Mouse (Mus musculus) heart, embryonic 12.5 days (tissue): ENCODE data around the gene Gck. TPM values are rescaled to one million over a fixed set of nuclear protein-coding genes. Genes with fewer than 3 reads are reported as not detected.

Experiments
- ATAC-seq: fragments of 200-750 bp; cut with Nextera tagmentation; 2 replicates; pipeline ENCODE4 v1.8.0; 2017; ENCODE audit warnings: moderate TSS enrichment, moderate library complexity; ENCODE audit not compliant: insufficient number of reproducible peaks, low FRiP score
- H3K27ac ChIP-seq: fragments of 300-500 bp; sonication (generic); 2 replicates; pipeline ENCODE4 v1.5.1; 2016; ENCODE audit warnings: mild to moderate bottlenecking, moderate library complexity; ENCODE audit not compliant: poor library complexity, severe bottlenecking
- H3K27me3 ChIP-seq: fragments of 300-500 bp; sonication (generic); replicated peaks from 2 replicates; pipeline ENCODE4 v1.6.1; 2016; ENCODE audit warnings: mild to moderate bottlenecking, moderate library complexity
- H3K36me3 ChIP-seq: fragments of 300-500 bp; sonication (generic); 2 replicates; pipeline ENCODE4 v1.6.1; 2016; ENCODE audit warnings: mild to moderate bottlenecking, moderate library complexity
- H3K4me1 ChIP-seq: fragments of 300-500 bp; sonication (generic); replicated peaks from 2 replicates; pipeline ENCODE4 v1.6.1; 2016; ENCODE audit warnings: mild to moderate bottlenecking
- H3K4me2 ChIP-seq: fragments of 300-500 bp; sonication (generic); 2 replicates; pipeline ENCODE4 v1.6.1; 2016; ENCODE audit warnings: mild to moderate bottlenecking, moderate library complexity
- H3K4me3 ChIP-seq: fragments of 300-500 bp; sonication (generic); 2 replicates; pipeline ENCODE4 v1.5.1; 2016; ENCODE audit warnings: mild to moderate bottlenecking
- H3K9ac ChIP-seq: fragments of 300-500 bp; sonication (generic); 2 replicates; pipeline ENCODE4 v1.6.1; 2016; ENCODE audit warnings: mild to moderate bottlenecking, moderate library complexity
- H3K9me3 ChIP-seq: fragments of 300-500 bp; sonication (generic); replicated peaks from 2 replicates; pipeline ENCODE4 v1.6.1; 2016; ENCODE audit warnings: mild to moderate bottlenecking, moderate library complexity
- WGBS: fragments of 180-500 bp; shearing (Covaris S2); methylation state at CpG from one replicate; pipeline ENCODE4 v1.1.7; 2016; 5-methylcytosine and 5-hydroxymethylcytosine counted together
- polyA plus RNA-seq: library from polyadenylated mRNA; unstranded; fragments of >200 nt; fragmentation: Nextera tagmentation; extraction: Ambion mirVana; gene quantifications from 2 replicates; pipeline ENCODE4 v1.2.1, GENCODE M21; 2016

Gck gene
- polyA plus RNA-seq, 1 experiment from 2014 or later: 2.2 TPM

DNA sequence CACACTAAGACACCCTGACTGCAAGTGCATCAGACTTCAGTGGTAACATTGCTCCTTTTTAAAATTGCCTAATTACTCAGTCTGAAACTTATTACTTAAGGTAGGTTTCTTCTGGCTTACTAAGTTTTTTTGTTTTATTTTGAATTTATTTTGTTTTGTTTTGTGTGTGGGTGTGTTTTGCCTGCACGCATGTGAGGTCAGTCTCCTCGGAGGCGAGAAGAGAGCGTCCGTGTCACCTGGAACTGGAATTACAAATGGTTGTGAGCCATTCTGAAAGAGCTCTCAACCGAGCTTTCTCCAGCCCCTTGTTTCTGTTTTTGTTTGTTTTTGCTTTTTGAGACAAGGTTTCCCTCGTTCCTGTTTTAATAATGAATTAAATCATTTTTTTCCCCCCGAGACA is 71.2 kb downstream of the Gck start:
- peak overlapping the region; percentile 82 for H3K27ac ChIP-seq
- 46% methylated on average over 8 of the region's 8 CpGs for WGBS
- no peaks in the 10 kb centered on the region for H3K27me3 ChIP-seq
- H3K4me3 ChIP-seq: peak overlapping the region; percentile 71
- H3K9ac ChIP-seq: peak overlapping the region; percentile 64
- ATAC-seq: no peak
- H3K9me3 ChIP-seq: no peaks in the 10 kb centered on the region
- H3K36me3 ChIP-seq: peaks cover 30% of the 10 kb centered on the region
- peak overlapping the region; percentile 73 for H3K4me2 ChIP-seq
- H3K4me1 ChIP-seq: peaks cover 18% of the 10 kb centered on the region

DNA sequence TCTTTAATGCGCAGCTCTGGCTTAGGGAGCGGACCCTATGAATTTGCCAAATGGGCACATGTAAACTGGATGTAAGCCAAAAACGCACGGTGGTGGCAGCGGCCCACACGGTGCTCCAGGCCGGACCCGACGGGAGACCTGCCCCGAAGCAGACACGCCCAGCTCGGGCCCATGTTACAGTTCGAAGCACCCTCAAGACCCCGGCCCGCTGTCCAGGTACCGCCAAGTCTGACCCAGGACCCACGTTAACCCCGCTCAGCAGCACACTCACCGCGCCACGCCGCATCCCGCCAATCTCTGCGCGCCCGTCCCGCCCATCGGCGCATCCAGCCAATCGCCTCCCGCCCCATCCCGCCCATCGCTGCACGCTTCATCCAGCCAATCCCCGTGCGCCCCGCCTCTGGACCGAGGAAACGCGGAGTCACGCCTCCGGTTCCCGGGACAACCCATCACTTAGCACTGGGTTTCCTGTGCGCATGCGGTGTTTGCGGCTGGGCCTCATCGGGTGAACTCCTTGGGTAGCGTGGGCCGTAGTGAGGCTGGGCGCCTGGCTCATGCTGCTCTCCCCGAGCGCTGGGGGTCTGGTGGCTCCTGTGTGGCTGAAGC is 71.9 kb downstream of the Gck start, which contains the start of gene Pold2:
TSS of gene Pold2 (minus strand) at position 372 of the 606 bp plus-strand sequence.
- peaks cover 37% of the 10 kb centered on the region for H3K36me3 ChIP-seq
- H3K27me3 ChIP-seq: no peaks in the 10 kb centered on the region
- no peaks in the 10 kb centered on the region for H3K9me3 ChIP-seq
- WGBS: under 1% methylated on average over 52 of the region's 52 CpGs
- H3K27ac ChIP-seq: peak within 1 kb of the TSS; percentile 82
- H3K4me1 ChIP-seq: peaks cover 18% of the 10 kb centered on the region
- H3K4me3 ChIP-seq: peak within 1 kb of the TSS; percentile 71
- ATAC-seq: peak; percentile 99
- peak within 1 kb of the TSS; percentile 79 for H3K9ac ChIP-seq
- peak within 1 kb of the TSS; percentile 73 for H3K4me2 ChIP-seq

DNA sequence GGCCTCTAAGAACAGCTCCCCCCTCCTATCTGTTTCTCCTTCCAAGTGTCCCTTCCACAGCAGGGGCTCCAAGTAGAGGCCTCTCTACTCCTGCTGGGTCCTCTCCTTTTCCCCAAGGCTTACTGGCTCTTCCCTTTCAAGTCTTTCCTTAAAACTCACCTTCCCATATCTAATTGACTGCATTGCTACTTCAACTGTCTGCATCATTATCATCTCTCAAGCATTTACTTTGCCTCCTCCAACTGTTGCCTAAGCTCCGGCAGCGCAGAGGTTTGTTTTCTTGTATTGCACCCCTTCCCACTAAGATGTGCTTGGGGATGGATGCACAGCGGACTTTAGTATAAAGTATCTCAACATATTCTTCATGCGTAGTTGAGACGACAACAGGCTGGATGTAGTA is 72.5 kb downstream of the Gck start:
- peaks cover 43% of the 10 kb centered on the region for H3K36me3 ChIP-seq
- peak overlapping the region; percentile 79 for H3K9ac ChIP-seq
- peaks cover 18% of the 10 kb centered on the region for H3K4me1 ChIP-seq
- H3K27me3 ChIP-seq: no peaks in the 10 kb centered on the region
- peak overlapping the region; percentile 73 for H3K4me2 ChIP-seq
- H3K9me3 ChIP-seq: no peaks in the 10 kb centered on the region
- 5% methylated on average over 5 of the region's 5 CpGs for WGBS
- H3K27ac ChIP-seq: no peak overlapping the region
- peak overlapping the region; percentile 71 for H3K4me3 ChIP-seq
- no peak for ATAC-seq

DNA sequence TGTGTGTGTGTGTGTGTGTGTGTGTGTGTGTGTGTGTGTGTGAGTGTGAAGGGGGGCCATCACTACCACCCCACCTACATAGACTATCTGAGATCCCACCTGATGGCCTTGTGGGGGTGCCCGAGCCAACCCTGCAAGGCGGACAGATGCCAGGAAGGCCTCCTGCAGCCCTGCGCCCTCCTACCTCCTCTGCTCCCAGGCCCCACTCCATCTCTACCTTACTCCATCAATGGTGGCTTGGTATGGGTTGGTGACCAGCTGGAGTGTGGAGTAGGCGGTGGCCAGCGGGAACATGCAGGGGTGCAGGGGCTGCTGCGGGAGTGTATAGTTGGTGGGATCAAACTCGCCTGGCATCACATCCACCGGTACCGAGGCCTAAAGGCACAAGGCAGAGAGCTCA is 76.7 kb downstream of the Gck start:
- H3K4me2 ChIP-seq: no peak overlapping the region
- H3K9me3 ChIP-seq: no peaks in the 10 kb centered on the region
- peaks cover 83% of the 10 kb centered on the region for H3K36me3 ChIP-seq
- peaks cover 12% of the 10 kb centered on the region for H3K4me1 ChIP-seq
- 95% methylated on average over 9 of the region's 9 CpGs for WGBS
- no peaks in the 10 kb centered on the region for H3K27me3 ChIP-seq
- H3K4me3 ChIP-seq: no peak overlapping the region
- no peak overlapping the region for H3K27ac ChIP-seq
- no peak for ATAC-seq
- no peak overlapping the region for H3K9ac ChIP-seq

DNA sequence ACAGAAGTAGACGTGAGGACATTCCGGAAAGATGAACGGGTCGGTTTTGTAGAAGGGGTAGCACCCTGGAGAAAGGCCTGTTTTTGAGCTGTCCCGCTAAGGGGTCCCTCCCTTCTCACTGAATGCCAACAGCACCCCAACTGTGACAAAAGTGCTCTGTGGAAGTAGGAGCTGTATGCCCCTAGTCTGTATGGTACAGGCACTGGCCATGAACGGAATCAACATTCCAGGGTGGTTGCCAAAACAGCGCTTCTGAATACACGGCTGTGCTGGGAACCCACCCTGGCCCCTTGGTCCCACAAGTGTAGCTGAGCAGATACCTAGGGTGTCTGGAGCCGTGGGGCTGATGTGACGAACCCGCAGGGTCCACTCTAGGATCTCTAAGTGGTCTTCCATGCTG is 77.2 kb downstream of the Gck start:
- no peak for ATAC-seq
- no peak overlapping the region for H3K4me2 ChIP-seq
- H3K27ac ChIP-seq: no peak overlapping the region
- 92% methylated on average over 11 of the region's 11 CpGs for whole genome bisulfite sequencing
- H3K27me3 ChIP-seq: no peaks in the 10 kb centered on the region
- no peak overlapping the region for H3K4me3 ChIP-seq
- peaks cover 88% of the 10 kb centered on the region for H3K36me3 ChIP-seq
- no peak overlapping the region for H3K9ac ChIP-seq
- H3K9me3 ChIP-seq: no peaks in the 10 kb centered on the region
- H3K4me1 ChIP-seq: peaks cover 12% of the 10 kb centered on the region

DNA sequence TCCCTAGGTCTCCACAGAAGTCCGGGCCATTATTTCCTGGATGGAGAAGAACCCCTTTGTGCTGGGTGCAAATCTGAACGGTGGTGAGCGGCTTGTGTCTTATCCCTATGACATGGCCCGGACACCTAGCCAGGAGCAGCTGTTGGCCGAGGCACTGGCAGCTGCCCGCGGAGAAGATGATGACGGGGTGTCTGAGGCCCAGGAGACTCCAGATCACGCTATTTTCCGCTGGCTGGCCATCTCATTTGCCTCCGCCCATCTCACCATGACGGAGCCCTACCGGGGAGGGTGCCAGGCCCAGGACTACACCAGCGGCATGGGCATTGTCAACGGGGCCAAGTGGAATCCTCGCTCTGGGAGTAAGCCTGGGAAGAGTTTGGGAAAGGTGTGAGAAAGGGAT is 79.8 kb downstream of the Gck start:
- peaks cover 82% of the 10 kb centered on the region for H3K36me3 ChIP-seq
- H3K4me1 ChIP-seq: no peaks in the 10 kb centered on the region
- no peaks in the 10 kb centered on the region for H3K27me3 ChIP-seq
- H3K4me2 ChIP-seq: no peak overlapping the region
- no peak overlapping the region for H3K4me3 ChIP-seq
- H3K9me3 ChIP-seq: no peaks in the 10 kb centered on the region
- H3K9ac ChIP-seq: no peak overlapping the region
- H3K27ac ChIP-seq: no peak overlapping the region
- no peak for ATAC-seq
- 85% methylated on average over 16 of the region's 16 CpGs for WGBS

DNA sequence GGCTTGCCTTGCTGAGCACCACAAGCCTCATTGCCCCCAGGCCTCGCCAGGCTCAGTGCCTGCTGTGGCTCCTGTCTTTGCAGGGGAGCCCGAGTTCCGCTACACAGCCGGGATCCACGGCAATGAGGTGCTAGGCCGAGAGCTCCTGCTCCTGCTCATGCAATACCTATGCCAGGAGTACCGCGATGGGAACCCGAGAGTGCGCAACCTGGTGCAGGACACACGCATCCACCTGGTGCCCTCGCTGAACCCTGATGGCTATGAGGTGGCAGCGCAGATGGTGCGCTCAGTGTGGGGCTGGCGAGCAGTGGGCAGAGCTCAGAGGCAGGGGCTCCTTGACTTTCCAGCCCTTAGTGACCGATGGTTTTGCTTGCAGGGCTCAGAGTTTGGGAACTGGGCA is 80.5 kb downstream of the Gck start:
- Histone ChIP-seq H3K9me3 (no peaks in the 10 kb centered on the region), H3K27ac (no peak overlapping the region), H3K9ac (no peak overlapping the region), H3K4me3 (no peak overlapping the region), H3K4me1 (no peaks in the 10 kb centered on the region), H3K36me3 (peaks cover 82% of the 10 kb centered on the region), H3K4me2 (no peak overlapping the region), H3K27me3 (no peaks in the 10 kb centered on the region)
- ATAC-seq: no peak
- 92% methylated on average over 16 of the region's 16 CpGs for WGBS

DNA sequence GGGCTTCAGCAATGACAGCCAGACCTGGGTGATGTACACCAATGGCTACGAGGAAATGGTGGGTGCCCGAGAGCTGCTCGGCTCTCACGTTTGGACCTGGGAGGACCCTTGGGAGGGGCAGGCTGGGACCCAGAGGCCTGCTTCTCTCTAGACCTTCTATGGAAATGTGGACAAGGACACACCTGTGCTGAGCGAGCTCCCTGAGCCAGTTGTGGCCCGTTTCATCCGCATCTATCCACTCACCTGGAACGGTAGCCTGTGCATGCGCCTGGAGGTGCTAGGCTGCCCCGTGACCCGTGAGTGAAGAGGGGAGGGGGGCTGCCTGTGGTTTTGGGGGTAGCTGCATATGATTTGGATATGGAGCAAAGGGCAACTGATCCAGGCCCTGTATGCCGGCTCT is 81.6 kb downstream of the Gck start:
- no peak overlapping the region for H3K4me2 ChIP-seq
- H3K36me3 ChIP-seq: peaks cover 73% of the 10 kb centered on the region
- H3K27me3 ChIP-seq: 0 out of 2 replicates have a peak, but pooled peaks cover 5% of the 10 kb centered on the region
- no peak for ATAC-seq
- no peaks in the 10 kb centered on the region for H3K9me3 ChIP-seq
- peaks cover 2% of the 10 kb centered on the region for H3K4me1 ChIP-seq
- no peak overlapping the region for H3K27ac ChIP-seq
- H3K4me3 ChIP-seq: no peak overlapping the region
- 87% methylated on average over 12 of the region's 12 CpGs for WGBS
- no peak overlapping the region for H3K9ac ChIP-seq

DNA sequence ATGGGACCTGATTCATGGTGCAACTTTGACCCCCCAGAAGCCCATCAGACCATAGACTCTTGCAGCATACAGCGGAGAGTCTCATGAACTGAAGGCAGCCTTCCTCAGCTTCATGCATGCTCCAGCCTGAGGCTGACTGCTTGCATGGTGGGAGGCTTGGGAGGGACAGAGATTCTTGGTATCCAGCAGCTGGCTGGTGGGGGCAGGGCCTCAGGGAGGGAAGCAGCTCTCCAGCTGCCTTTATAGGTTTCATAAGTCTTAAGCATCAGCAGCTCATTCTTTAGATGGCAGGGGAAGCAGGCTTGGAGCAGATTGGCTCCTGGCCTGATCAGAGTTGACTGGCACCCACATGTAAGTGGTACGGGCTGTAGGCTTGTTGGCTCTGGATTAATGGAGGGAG is 82.7 kb downstream of the Gck start:
- 92% methylated on average over 2 of the region's 2 CpGs for WGBS
- Histone ChIP-seq H3K27me3 (0 out of 2 replicates have a peak, but pooled peaks cover 5% of the 10 kb centered on the region), H3K4me3 (no peak overlapping the region), H3K9me3 (no peaks in the 10 kb centered on the region), H3K36me3 (peaks cover 62% of the 10 kb centered on the region), H3K9ac (no peak overlapping the region), H3K27ac (no peak overlapping the region), H3K4me1 (peaks cover 13% of the 10 kb centered on the region), H3K4me2 (no peak overlapping the region)
- ATAC-seq: no peak

DNA sequence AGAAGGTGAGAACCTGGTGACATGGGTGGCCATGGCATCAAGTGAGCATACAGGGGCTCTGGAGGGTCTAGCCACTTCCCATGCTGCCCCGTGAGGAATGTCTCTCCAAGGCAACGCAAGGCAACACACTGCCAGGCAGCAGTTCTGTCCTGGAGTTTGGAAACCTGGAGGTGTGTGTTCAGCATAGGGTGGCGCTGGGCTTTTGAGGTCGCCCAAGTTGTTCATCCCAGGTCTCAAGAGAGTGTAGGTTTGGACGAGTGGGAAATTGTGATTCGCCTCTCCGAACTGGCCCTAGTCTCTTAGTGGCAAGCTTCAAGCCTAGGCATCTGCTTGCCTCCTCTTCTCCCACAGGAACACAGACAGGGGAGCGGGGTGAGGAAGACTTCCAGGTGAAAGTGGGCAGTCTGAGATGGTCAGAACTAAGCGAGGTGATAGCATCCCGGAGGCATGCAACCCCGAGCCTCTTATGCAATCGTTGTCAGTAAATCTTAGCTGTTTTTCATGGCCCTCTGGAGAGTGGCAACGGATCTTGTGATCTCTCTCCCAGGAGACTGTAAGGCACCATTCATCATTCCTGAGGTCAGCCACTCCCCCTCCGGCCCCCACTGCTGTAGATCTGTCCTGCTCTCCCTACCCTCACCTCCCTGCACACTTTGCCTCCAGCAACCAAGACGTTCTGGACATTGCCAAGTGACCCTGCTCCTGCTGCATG is 87.3 kb downstream of the Gck start:
- H3K4me1 ChIP-seq: peaks cover 24% of the 10 kb centered on the region
- no peak for ATAC-seq
- H3K36me3 ChIP-seq: peaks cover 17% of the 10 kb centered on the region

DNA sequence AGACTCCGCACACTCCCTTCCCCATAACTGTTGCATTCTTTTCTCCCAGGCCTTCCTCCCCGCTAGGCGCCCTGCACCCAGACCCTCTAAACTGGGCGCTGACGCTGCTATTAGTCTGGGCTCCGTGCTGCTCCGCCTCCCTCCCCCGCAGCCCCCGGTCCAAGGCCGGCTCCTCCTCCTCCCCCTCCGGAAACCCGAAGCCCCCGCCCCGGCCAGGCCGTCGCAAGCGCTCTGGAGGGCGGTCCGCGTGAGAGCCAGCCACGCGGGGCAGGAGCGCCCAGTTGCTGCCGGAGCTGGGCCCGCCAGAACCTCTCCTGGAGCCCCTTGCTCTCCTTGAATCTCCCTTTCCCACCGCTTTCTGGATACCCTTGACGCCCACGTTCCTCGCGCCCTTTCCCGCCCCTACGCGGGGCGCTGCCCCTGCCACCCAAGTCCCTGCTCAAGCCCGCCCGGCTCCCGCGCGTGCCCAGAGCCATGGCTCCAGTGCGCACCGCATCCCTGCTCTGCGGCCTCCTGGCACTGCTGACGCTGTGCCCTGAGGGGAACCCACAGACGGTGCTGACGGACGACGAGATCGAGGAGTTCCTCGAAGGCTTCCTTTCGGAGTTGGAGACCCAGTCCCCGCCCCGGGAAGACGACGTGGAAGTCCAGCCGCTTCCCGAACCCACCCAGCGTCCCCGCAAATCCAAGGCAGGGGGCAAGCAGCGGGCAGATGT is 88.0 kb downstream of the Gck start, which contains the start of gene Aebp1:
TSS of gene Aebp1 (plus strand) at position 270 of the 716 bp plus-strand sequence.
- peak within 1 kb of the TSS; percentile 53 for H3K4me3 ChIP-seq
- peaks cover 15% of the 10 kb centered on the region for H3K36me3 ChIP-seq
- peak within 1 kb of the TSS; percentile 69 for H3K9ac ChIP-seq
- peaks cover 28% of the 10 kb centered on the region for H3K4me1 ChIP-seq
- H3K27ac ChIP-seq: no peak within 1 kb of the TSS
- peak within 1 kb of the TSS; percentile 86 for H3K4me2 ChIP-seq
- ATAC-seq: peak; percentile 64
- H3K9me3 ChIP-seq: peaks cover 4% of the 10 kb centered on the region; the same call in 1 of the 2 replicates
- 1% methylated on average over 59 of the region's 59 CpGs for WGBS
- H3K27me3 ChIP-seq: peaks cover 8% of the 10 kb centered on the region; the same call in 1 of the 2 replicates

More for the DNA sequence above, 87.3 kb downstream of the Gck start:
- peak overlapping the region; percentile 69 for H3K9ac ChIP-seq
- H3K27ac ChIP-seq: no peak overlapping the region
- peaks cover 4% of the 10 kb centered on the region; the same call in 1 of the 2 replicates for H3K9me3 ChIP-seq
- peak overlapping the region; percentile 86 for H3K4me2 ChIP-seq
- WGBS: 10% methylated on average over 15 of the region's 15 CpGs
- peaks cover 8% of the 10 kb centered on the region; the same call in 1 of the 2 replicates for H3K27me3 ChIP-seq
- peak overlapping the region; percentile 53 for H3K4me3 ChIP-seq
